Mouse (Mus musculus) ES-Bruce4 (cell line): ENCODE results near the gene Cd164.

Experiments
- CTCF ChIP-seq: IDR thresholded peaks from one replicate; pipeline ENCODE4 v1.8.1; 2011; ENCODE audit warnings: low read depth, low read length
- EP300 ChIP-seq: IDR thresholded peaks from 2 replicates; pipeline ENCODE4 v1.6.1; 2011; ENCODE audit warnings: low read depth, low read length; ENCODE audit not compliant: insufficient read depth
- POLR2A ChIP-seq: IDR thresholded peaks from one replicate; pipeline ENCODE4 v1.8.1; 2011; ENCODE audit warnings: low read length; ENCODE audit not compliant: insufficient read depth

DNA sequence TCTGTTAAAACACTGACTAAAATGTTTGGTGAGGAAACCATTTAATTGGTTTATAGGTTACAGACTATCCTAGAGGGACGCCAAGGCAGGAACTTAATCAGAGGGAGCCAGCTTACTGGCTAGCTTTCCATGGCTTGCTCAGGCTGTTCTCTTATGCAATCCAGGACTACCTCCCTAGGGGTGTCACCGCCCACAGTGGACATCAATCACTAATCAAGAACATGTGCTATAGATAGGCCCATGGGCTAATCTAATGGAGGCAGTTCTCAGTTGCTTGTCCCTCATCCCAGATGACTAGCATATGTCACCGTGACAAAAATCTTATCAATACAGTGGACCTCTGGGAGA is 18.7 kb downstream of the Cd164 start:
- no peak for TF ChIP-seq CTCF
- TF ChIP-seq EP300, result no peak
- TF ChIP-seq POLR2A, result no peak
